Mouse (Mus musculus) testis, postnatal 14 days (tissue): Measurements from ENCODE around the gene Kncn.

ENCODE experiments used
- DNase-seq: peaks from one replicate; pipeline ENCODE4 v3.0.0; 2021; ENCODE audit warnings: low spot score

Gene Kncn

GRCm38 (mm10) chr4:115878828-115879227, 5.4 kb upstream of the Kncn start:
- DNase-seq = no peak

DNA sequence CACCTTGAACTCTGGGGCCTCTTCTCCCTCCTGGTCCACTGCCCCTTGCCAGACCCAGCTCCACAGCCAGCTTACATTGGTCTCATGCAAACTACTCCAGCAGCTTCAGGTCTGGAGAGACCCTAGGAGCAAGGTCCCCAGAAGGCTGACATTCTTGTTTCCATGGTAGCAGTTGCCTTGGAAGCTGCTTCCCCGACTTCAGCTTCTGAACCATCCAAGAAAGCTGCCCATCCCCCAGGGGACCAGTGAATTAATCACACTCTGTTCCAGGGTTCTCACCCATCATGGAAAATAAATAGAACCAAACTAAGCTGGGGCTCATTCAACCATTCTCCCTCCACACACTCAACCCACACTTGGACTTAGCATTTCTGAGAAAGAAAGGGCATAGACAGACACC, 3.0 kb upstream of the Kncn start:
- no peak for DNase-seq

DNA sequence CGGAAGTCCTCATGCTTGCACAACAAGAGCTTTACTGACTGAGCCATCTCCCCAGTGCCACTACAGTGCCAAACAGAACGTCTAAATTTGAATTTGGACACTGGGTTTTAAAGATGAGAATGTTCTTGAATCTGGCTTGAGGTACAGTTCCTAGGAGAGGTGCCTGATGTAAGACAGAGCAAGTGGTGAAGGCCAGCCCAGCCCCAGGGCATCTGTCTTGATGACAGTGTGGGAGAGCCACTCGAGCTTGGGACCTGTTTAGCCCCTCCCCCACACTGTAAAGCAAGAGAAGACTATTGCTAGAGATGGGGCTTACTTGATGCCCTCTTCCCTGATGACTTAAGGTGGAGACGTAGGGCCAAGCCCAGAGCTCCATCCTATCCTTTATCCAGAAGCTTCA, 2.0 kb upstream of the Kncn start:
- DNase-seq = no peak

- no peak for DNase-seq
Observed at GRCm38 (mm10) chr4:115885846-115886245, 1.6 kb downstream of the Kncn start.

GRCm38 (mm10) chr4:115886875-115887274, 2.7 kb downstream of the Kncn start:
- no peak for DNase-seq

DNA sequence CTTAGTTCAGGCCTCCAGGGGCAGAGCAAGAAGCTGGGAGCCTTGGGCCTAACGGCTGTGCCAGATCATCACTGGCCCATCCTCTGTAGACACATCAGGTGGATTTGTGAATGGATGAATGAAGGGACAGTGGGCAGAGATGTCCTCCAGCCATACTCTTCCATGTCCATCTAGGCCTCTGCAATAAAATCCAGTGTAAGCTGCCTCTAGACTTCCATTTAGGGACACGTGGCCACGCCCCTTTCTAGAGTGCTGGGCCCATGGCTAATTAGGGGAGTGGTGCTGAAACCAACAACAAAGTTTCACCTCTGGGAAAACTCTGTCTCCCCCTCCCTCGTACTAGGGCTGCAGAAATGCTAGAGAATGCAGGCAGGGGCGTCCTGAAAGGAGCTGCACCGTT, 5.9 kb downstream of the Kncn start:
- DNase-seq = peak; percentile 41

DNA sequence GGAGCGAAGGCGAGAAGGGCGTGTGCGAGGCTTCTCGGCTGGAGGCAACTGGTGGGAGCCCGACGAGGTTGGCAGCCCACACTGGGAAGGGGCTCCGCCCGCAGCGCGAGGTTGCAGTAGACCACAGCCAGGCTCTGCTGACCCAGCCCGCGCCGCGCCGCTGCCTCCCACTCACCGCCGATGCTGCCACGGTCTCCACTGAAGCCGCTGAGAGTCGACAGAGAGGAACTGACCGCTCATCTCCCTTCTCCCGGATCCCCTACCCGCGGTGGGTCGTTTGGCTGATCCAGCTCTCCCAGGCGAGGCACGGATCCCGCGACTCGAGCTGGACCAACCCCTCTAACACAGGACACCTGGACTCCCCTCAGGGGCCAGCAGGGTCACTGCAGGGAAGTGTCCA, 6.4 kb downstream of the Kncn start, which contains the start of gene 6430628N08Rik:
TSS of gene 6430628N08Rik (plus strand) at position 113 of the 400 bp plus-strand sequence.
- DNase-seq = no peak

- DNase-seq = no peak
Observed at GRCm38 (mm10) chr4:115894281-115894680, 10.1 kb downstream of the Kncn start.

GRCm38 (mm10) chr4:115897901-115898631, 13.9 kb downstream of the Kncn start:
- peak; percentile 17 for DNase-seq

DNA sequence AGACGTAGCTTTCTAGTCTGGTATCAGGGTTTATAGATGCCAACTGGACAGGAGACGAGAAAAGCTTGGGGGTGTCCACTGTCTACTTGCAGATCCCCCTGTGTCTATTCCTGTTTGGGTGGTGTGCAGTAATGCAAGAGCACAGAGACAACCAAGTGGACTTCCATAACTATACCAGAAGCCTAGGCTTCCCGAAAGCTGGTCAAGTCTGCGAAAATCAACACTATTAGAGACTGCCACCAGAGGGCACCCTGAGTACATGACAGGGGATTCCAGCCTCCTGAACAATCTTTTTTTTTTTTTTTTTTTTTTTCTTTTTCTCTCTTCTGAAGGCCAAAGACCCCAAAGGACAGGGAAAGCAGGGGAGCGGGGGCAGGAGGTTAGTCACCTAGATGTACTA, 18.6 kb downstream of the Kncn start:
- peak; percentile 66 for DNase-seq

DNA sequence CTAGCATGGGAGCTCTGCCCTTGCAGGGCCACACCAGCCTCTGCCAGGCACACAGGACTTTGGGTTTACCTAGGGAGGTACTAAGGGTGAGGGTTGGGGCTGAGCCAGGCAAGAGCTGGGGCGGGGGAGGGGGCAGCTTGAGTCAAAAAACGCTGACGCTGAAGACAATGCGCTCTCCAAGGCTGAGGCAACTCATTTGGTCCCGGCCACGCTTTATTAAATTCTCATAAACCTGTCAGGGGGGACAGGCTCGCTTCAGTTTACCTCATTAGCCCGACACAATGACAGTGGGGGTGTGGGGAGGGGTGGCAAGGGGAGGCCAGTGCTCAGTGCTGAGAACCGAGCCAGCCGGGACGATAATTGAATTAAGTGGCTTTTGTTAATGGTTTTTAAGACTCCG, 20.2 kb downstream of the Kncn start:
- DNase-seq = no peak

GRCm38 (mm10) chr4:115905701-115906100, 21.5 kb downstream of the Kncn start:
- DNase-seq = no peak

- DNase-seq = no peak
Observed at GRCm38 (mm10) chr4:115906791-115907190, 22.6 kb downstream of the Kncn start.

DNA sequence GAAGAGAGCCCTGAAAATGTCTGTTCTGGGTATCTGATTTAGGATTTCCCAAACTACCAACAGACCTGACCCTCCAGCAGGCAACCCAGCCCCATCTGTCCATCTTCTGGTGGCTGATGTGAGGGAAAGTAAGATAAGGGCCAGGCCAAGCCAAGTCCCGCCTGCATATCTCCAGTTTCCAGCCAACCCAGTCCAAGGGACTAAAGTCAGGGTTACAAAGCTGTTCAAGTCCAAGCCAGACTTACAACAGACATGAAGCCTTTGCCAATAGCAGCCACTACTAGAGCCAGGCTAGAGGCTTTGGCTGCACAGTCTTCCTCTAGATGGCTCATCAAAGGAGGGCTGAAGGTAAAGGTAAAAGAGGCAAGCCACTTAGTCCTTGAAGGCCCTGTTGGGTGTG, 23.8 kb downstream of the Kncn start:
- no peak for DNase-seq

GRCm38 (mm10) chr4:115908641-115909040, 24.4 kb downstream of the Kncn start:
- peak; percentile 16 for DNase-seq

- DNase-seq = no peak
Observed at GRCm38 (mm10) chr4:115911586-115911985, 27.4 kb downstream of the Kncn start.

GRCm38 (mm10) chr4:115919911-115920310, 35.7 kb downstream of the Kncn start:
- no peak for DNase-seq

- DNase-seq = no peak
Observed at GRCm38 (mm10) chr4:115922688-115923087, 38.5 kb downstream of the Kncn start.

GRCm38 (mm10) chr4:115923262-115923880, 39.2 kb downstream of the Kncn start:
- DNase-seq = no peak

- DNase-seq = no peak
Observed at GRCm38 (mm10) chr4:115927637-115928036, 43.4 kb downstream of the Kncn start.

DNA sequence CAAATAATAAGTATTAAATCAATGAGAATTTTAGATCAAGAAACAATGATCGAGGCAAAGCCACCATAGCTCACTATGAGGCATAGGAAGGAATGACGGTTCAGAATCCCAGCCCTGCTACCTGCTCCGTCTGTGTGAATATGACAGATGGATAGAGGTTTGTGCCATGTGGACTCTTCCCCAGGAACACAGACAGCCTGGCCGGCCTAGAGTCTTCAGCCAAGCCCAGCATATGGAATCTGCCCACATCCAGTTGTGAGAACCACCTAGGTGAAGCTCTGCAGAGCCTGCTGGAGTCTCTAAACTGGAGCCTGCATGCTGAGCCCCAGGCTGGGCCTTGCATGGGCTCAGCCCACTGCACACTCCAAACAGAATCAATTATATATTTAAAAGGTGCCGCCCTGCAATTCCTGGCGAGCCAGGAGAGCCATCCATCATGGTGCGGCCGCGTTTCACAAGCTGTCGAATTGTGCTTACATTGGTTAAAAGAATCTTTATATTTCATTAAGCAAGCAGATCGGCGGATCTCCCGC, 47.4 kb downstream of the Kncn start:
- no peak for DNase-seq

DNA sequence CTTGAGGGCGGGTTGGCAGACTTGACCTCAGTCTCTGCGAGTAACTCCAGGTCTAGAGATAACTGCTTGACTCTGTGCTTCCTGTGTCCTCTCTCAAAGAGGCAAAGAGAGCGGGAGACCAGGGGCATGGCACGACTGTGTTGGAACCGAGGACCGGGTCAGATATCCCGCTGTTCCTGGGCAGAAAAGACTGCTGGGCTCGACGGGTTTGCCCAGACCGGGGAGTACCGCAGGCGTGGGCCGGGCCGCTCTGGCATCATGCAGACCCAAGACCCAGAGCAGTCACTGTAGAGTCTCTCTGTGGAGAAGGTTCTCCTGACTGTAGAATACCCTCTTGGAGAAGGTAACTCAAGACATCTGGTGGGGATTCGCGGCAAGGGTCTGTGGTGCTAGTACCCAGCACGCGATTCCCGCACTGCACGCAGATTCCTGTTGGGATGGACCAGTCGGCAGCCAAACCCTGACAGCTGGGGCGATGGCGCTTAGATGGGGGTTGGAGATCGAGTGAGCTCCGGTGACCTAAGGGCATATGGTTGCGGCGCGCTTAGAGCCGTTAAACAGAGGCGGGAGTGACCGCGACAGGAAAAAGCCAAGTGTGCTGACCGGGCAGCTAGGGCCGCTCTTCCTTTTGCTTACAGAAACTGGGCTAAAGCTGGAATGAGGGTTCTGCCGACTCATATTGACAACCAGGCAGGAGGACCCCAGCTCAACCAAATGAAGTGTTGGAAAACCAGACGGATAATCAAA, 51.8 kb downstream of the Kncn start:
- no peak for DNase-seq

- no peak for DNase-seq
Observed at GRCm38 (mm10) chr4:115936646-115937045, 52.4 kb downstream of the Kncn start.
